Mouse (Mus musculus) G1E (cell line): ENCODE data around the gene Camkk2.

ENCODE experiments used
- CTCF ChIP-seq: IDR thresholded peaks from 2 replicates; pipeline ENCODE4 v1.5.1; 2012; ENCODE audit warnings: low read depth, low read length, inconsistent platforms, mixed read lengths
- GATA1 ChIP-seq: IDR thresholded peaks from 2 replicates; pipeline ENCODE4 v1.6.1; 2012; ENCODE audit warnings: borderline replicate concordance, low read length, inconsistent platforms, mixed read lengths

GRCm38 (mm10) chr5:122716793-122717192 is 62.4 kb downstream of the Camkk2 start:
- TF ChIP-seq CTCF: no peak
- no peak for TF ChIP-seq GATA1
